Mouse (Mus musculus): ENCODE measurements around the gene Mfge8. TPM values are rescaled to one million over a fixed set of nuclear protein-coding genes. Genes with fewer than 3 reads are reported as not detected.

The Mfge8 gene
- total and polyA plus RNA-seq, 3 experiments = 4.9 to 9.5 TPM; not detected in 1

- H3K79me2 ChIP-seq (ENCODE audit: control insufficient read depth, insufficient read depth, low read length, poor library complexity) = no peaks in the 10 kb centered on the region
- DNase-seq (ENCODE audit: low read depth, low spot score) = no peak
- H3K9me3 ChIP-seq (replicated peaks; ENCODE audit: insufficient read depth, low read length) = no peaks in the 10 kb centered on the region
- no peak overlapping the region for H3K4me3 ChIP-seq (ENCODE audit: control insufficient read depth in 1 of 2, insufficient read depth in 1 of 2, low read depth in 2 of 2, low read length in 2 of 2)
- H3K4me1 ChIP-seq (ENCODE audit: control insufficient read depth in 1 of 2, insufficient read depth in 2 of 2, low read length in 2 of 2) = no peaks in the 10 kb centered on the region
- no peaks in the 10 kb centered on the region for H3K36me3 ChIP-seq (ENCODE audit: control insufficient read depth in 1 of 2, insufficient read depth in 2 of 2, low read length in 2 of 2)
- peaks cover 0 to 3% of the 10 kb centered on the region in 2 experiments; a peak in 2 of 4 replicates for H3K27me3 ChIP-seq (ENCODE audit: control insufficient read depth in 1 of 2, insufficient read depth in 2 of 2, low read length in 2 of 2)
- no peak for TF ChIP-seq NRF1 (IDR thresholded peaks at IDR 0.05; ENCODE audit: insufficient read depth, low read depth, low read length, poor library complexity, severe bottlenecking)
- no peak for TF ChIP-seq CHD1 (IDR thresholded peaks at IDR 0.05; ENCODE audit: low read depth, low read length)
- TF ChIP-seq MYC (IDR thresholded peaks at IDR 0.05; ENCODE audit: low read depth, low read length) = no peak
- TF ChIP-seq MEF2A (IDR thresholded peaks at IDR 0.05; ENCODE audit: extremely low read depth, insufficient replicate concordance, low read depth, low read length, poor library complexity, severe bottlenecking) = no peak
- H3K9ac ChIP-seq (ENCODE audit: control insufficient read depth, low read depth, low read length, poor library complexity, severe bottlenecking) = no peak overlapping the region
- no peak overlapping the region for H3K27ac ChIP-seq (ENCODE audit: control insufficient read depth, low read depth, low read length)
These were observed 18.2 kb upstream of the Mfge8 start for GRCm38 (mm10) chr7:79167006-79167562.

- no peak overlapping the region for H3K4me3 ChIP-seq (ENCODE audit: control insufficient read depth in 1 of 2, insufficient read depth in 1 of 2, low read depth in 2 of 2, low read length in 2 of 2)
- H3K4me1 ChIP-seq (ENCODE audit: control insufficient read depth in 1 of 2, insufficient read depth in 2 of 2, low read length in 2 of 2) = no peaks in the 10 kb centered on the region
- H3K27me3 ChIP-seq (ENCODE audit: control insufficient read depth in 1 of 2, insufficient read depth in 2 of 2, low read length in 2 of 2) = peaks cover 0 to 4% of the 10 kb centered on the region in 2 experiments; a peak in 2 of 4 replicates
- no peak for TF ChIP-seq CHD2 (IDR thresholded peaks at IDR 0.05; ENCODE audit: low read length)
- no peak for TF ChIP-seq MYB (IDR thresholded peaks at IDR 0.05; ENCODE audit: low read depth, low read length)
- TF ChIP-seq POLR2A (IDR thresholded peaks at IDR 0.05; ENCODE audit: control insufficient read depth in 1 of 2, insufficient read depth in 1 of 2, low read depth in 1 of 2, low read length in 2 of 2, poor library complexity in 1 of 2) = no peak
- TF ChIP-seq ZMIZ1 (IDR thresholded peaks at IDR 0.05; ENCODE audit: low read depth, low read length) = no peak
- no peak for TF ChIP-seq KAT2A (conservative IDR thresholded peaks at IDR 0.05; ENCODE audit: low read depth, low read length)
- TF ChIP-seq ELF1 (IDR thresholded peaks at IDR 0.05; ENCODE audit: low read depth, low read length) = no peak
- TF ChIP-seq BHLHE40 (IDR thresholded peaks at IDR 0.05; ENCODE audit: borderline replicate concordance, low read depth, low read length) = no peak
- TF ChIP-seq SMC3 (IDR thresholded peaks at IDR 0.05; ENCODE audit: low read depth, low read length) = no peak
- no peak for TF ChIP-seq MAFK (IDR thresholded peaks at IDR 0.05; ENCODE audit: borderline replicate concordance, low read depth, low read length)
- TF ChIP-seq SIN3A (IDR thresholded peaks at IDR 0.05; ENCODE audit: low read length) = no peak
- no peak for TF ChIP-seq ZC3H11A (IDR thresholded peaks at IDR 0.05; ENCODE audit: low read depth, low read length)
- TF ChIP-seq ZNF384 (IDR thresholded peaks at IDR 0.05; ENCODE audit: low read depth, low read length) = no peak
- TF ChIP-seq MEF2A (IDR thresholded peaks at IDR 0.05; ENCODE audit: extremely low read depth, insufficient replicate concordance, low read depth, low read length, poor library complexity, severe bottlenecking) = no peak
- TF ChIP-seq CTCF (IDR thresholded peaks at IDR 0.05 in 2 of 3, conservative IDR thresholded peaks at IDR 0.05 in 1 of 3; ENCODE audit: control insufficient read depth in 1 of 3, insufficient read depth in 1 of 3, low read depth in 2 of 3, low read length in 3 of 3, poor library complexity in 1 of 3, severe bottlenecking in 1 of 3) = no peak
- no peak for TF ChIP-seq RCOR1 (IDR thresholded peaks at IDR 0.05; ENCODE audit: low read depth, low read length)
- no peak for TF ChIP-seq RAD21 (IDR thresholded peaks at IDR 0.05; ENCODE audit: low read depth, low read length)
- no peak for TF ChIP-seq TAL1 (IDR thresholded peaks at IDR 0.05; ENCODE audit: low read length)
- no peaks in the 10 kb centered on the region for H3K79me2 ChIP-seq (ENCODE audit: control insufficient read depth, insufficient read depth, low read length, poor library complexity)
- H3K27ac ChIP-seq (ENCODE audit: control insufficient read depth, low read depth, low read length) = no peak overlapping the region
- no peak for DNase-seq (ENCODE audit: low read depth, low spot score)
- no peaks in the 10 kb centered on the region for H3K36me3 ChIP-seq (ENCODE audit: control insufficient read depth in 1 of 2, insufficient read depth in 2 of 2, low read length in 2 of 2)
- no peaks in the 10 kb centered on the region for H3K9me3 ChIP-seq (replicated peaks; ENCODE audit: insufficient read depth, low read length)
- H3K9ac ChIP-seq (ENCODE audit: control insufficient read depth, low read depth, low read length, poor library complexity, severe bottlenecking) = no peak overlapping the region
These were observed 10.5 kb upstream of the Mfge8 start for GRCm38 (mm10) chr7:79159406-79159805.

Measured in MEL (cell line).